Mouse (Mus musculus) liver, embryonic 14.5 days (tissue): Measurements from ENCODE around the gene Slc25a44.

Experiments used
- CTCF ChIP-seq: IDR thresholded peaks from 2 replicates; pipeline ENCODE4 v1.5.1; 2016; ENCODE audit warnings: antibody characterized with exemption, low read depth, control low read depth
- EP300 ChIP-seq: IDR thresholded peaks from 2 replicates; pipeline ENCODE4 v1.6.1; 2016; ENCODE audit warnings: antibody characterized with exemption, low read depth

DNA sequence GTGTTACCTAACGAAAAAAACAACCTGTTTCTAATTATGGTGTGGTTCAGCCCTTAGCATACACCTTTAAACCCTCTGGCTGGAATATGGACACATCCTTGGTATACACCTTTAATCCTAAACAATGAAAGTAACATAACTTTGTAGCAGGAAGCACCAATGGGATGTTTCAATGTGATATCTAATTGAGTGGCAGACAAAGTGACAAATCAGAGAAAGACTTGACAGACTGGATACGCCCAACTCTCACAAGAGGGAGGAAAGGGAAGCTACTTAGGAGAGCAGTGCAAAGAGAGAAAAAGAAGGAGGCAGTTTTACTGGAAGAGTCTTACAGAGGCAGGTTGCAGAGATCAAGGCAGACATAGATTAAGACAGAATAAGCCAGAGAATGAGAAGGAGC lies 44.5 kb upstream of the Slc25a44 start:
- TF ChIP-seq CTCF: no peak
- TF ChIP-seq EP300: no peak
